Mouse (Mus musculus): ENCODE results near the gene Brd3os. TPM values are rescaled to one million over a fixed set of nuclear protein-coding genes. Genes with fewer than 3 reads are reported as not detected.

The Brd3os gene
- polyA plus RNA-seq, 1 experiment from 2014 or later, result 18.4 TPM

Small RNA genes lying within 50 kb of the gene (microRNA-seq; reads per million reads assigned to microRNA genes)
- not detected for gene Gm24049
- not detected for gene Mir7578

Other genes starting within 250 kb of the Brd3os start
- gene Sardh, start 194.0 kb upstream of the Brd3os start, polyA plus RNA-seq (2016; fragmentation: Nextera tagmentation; extraction: Ambion mirVana), result 2.6 and 5.8 TPM in 2 replicates
- gene Vav2, start 15.3 kb upstream of the Brd3os start, polyA plus RNA-seq (2016; fragmentation: Nextera tagmentation; extraction: Ambion mirVana), result 15.0 and 17.2 TPM in 2 replicates
- 140 and 155 TPM in 2 replicates for gene Brd3, start 65.3 kb downstream of the Brd3os start, polyA plus RNA-seq (2016; fragmentation: Nextera tagmentation; extraction: Ambion mirVana)
- 65.3 and 68.3 TPM in 2 replicates for gene Wdr5, start 72.8 kb downstream of the Brd3os start, polyA plus RNA-seq (2016; fragmentation: Nextera tagmentation; extraction: Ambion mirVana)
- 6.7 and 7.8 TPM in 2 replicates for gene Rxra, start 234.1 kb downstream of the Brd3os start, polyA plus RNA-seq (2016; fragmentation: Nextera tagmentation; extraction: Ambion mirVana)